Mouse (Mus musculus): Measurements from ENCODE around the gene Psmd9. TPM values are rescaled to one million over a fixed set of nuclear protein-coding genes. Genes with fewer than 3 reads are reported as not detected.
A peak's percentile ranks its signal among the peaks of the same experiment; 100 is the strongest.

Gene Psmd9
- total and polyA plus RNA-seq, 2 experiments = 28.5 to 29.8 TPM

DNA sequence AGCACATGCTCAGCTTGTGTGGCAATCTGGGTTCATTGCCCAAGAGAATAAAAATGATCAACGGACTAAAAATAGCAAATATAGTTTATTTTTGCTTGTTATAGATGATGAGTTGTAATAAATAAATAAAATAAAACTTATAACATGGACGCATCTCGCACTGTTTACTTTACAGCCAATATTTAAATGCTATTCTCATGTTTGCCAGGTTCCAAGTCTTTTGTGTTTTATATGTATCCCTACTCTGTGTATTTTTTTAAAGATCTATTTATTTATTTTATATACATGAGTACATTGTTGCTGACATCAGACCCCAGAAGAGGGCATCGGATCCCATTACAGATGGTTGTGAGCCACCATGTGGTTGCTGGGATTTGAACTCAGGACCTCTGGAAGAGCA, 108.5 kb downstream of the Psmd9 start:
- Histone ChIP-seq H3K4me3 (ENCODE audit: insufficient read depth, low read depth, low read length) (no peak overlapping the region), H3K4me1 (ENCODE audit: control insufficient read depth, insufficient read depth, low read length) (no peaks in the 10 kb centered on the region), H3K79me2 (ENCODE audit: control insufficient read depth, insufficient read depth, low read length) (no peaks in the 10 kb centered on the region), H3K36me3 (ENCODE audit: control insufficient read depth, insufficient read depth, low read length) (no peaks in the 10 kb centered on the region), H3K9ac (ENCODE audit: low read depth, low read length) (no peak overlapping the region), H3K27ac (replicated peaks; ENCODE audit: insufficient read depth, low read depth, low read length) (no peak overlapping the region), H3K27me3 (ENCODE audit: control insufficient read depth, insufficient read depth, low read length) (no peaks in the 10 kb centered on the region)
- TF ChIP-seq CTCF (IDR thresholded peaks at IDR 0.05; ENCODE audit: low read depth, low read length) = no peak
- TF ChIP-seq POLR2A (IDR thresholded peaks at IDR 0.05; ENCODE audit: extremely low read depth, insufficient read depth, low read length) = no peak
- 78% methylated on average over 4 of the region's 4 CpGs for WGBS
- DNase-seq (ENCODE audit: extremely low read depth, low read depth, low spot score) = no peak

DNA sequence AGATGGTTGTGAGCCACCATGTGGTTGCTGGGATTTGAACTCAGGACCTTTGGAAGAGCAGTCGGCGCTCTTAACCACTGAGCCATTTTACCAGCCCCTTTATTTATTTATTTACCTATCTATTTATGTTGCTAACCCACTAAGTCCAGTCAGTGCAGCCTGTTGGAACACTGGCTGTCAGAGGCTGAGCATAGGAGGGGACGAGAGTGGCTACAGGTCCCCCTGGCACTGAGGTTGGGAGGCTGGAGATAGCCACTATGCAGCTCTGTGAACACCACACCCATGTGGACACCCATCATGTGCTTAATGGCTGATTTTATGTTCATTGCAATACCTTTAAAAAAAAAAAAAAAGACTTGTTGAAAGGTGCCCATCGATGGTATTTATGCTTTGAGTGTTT, 110.0 kb downstream of the Psmd9 start:
- no peak for TF ChIP-seq CTCF (IDR thresholded peaks at IDR 0.05; ENCODE audit: low read depth, low read length)
- no peak for TF ChIP-seq POLR2A (IDR thresholded peaks at IDR 0.05; ENCODE audit: extremely low read depth, insufficient read depth, low read length)
- no peaks in the 10 kb centered on the region for H3K36me3 ChIP-seq (ENCODE audit: control insufficient read depth, insufficient read depth, low read length)
- H3K4me3 ChIP-seq (ENCODE audit: insufficient read depth, low read depth, low read length) = no peak overlapping the region
- H3K9ac ChIP-seq (ENCODE audit: low read depth, low read length) = no peak overlapping the region
- H3K27me3 ChIP-seq (ENCODE audit: control insufficient read depth, insufficient read depth, low read length) = no peaks in the 10 kb centered on the region
- no peak for DNase-seq (ENCODE audit: extremely low read depth, low read depth, low spot score)
- no peak overlapping the region for H3K27ac ChIP-seq (replicated peaks; ENCODE audit: insufficient read depth, low read depth, low read length)
- H3K79me2 ChIP-seq (ENCODE audit: control insufficient read depth, insufficient read depth, low read length) = no peaks in the 10 kb centered on the region
- WGBS = 94% methylated on average over 4 of the region's 4 CpGs
- no peaks in the 10 kb centered on the region for H3K4me1 ChIP-seq (ENCODE audit: control insufficient read depth, insufficient read depth, low read length)

DNA sequence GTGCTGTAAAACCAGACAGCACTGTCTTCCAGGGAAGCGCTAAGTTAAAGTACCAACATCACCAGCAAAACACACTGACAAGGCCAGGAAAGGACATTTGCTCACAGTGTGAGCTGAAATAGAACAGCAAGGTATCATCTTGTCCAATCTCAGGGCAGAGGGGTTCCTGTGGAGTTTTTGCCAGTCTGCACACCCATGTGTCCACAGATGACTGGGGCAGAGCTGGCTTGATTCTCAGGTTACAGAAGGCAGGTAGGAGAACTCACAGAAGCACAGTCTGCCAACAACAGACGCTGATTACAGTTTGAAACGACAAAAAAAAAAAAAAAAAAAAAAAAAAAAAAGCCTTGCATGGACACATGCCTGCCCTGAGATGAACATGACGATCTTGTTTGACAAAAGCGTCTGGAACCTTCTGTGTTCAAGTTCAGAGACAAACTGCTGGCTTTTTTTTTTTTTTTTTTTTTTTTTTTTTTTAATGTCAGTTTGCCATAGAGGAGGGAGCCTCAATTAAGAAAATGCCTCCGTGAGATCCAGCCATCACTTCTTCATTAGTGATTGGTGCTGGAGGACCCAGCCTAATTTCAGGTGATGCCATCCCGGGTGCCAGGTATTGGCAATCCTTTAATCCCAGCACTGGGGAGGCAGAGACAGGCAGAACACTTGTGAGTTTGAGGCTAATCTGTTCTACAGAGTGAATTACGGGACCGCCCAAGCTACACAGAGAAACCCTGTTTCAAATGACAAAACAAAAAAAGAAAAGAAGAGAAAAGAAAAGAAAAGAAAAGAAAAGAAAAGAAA, 112.3 kb downstream of the Psmd9 start:
- no peak for DNase-seq (ENCODE audit: extremely low read depth, low read depth, low spot score)
- TF ChIP-seq CTCF (IDR thresholded peaks at IDR 0.05; ENCODE audit: low read depth, low read length) = no peak
- WGBS = 70% methylated on average over 9 of the region's 9 CpGs

DNA sequence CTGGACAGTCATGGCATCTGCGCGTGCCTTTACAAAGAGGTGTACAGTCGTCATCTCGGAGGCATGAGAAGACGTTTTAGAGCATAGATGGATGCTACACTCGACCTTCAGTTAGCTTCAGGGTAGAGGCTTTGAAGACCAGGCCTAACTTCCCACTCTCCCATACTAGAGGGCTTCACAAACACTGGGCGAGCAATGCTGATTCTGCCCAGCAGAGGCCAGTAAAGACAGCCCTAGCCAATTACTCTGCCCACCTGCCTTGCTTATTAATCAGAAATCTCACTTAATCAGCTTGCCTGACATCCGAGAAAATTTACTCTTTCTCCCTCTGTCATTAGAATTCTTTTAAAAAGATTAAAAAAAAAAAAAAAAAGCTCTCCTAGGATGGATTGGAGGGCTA, 116.0 kb downstream of the Psmd9 start:
- Histone ChIP-seq H3K9ac (ENCODE audit: low read depth, low read length) (no peak overlapping the region), H3K27me3 (ENCODE audit: control insufficient read depth, insufficient read depth, low read length) (0 out of 2 replicates have a peak, but pooled peaks cover 3% of the 10 kb centered on the region), H3K79me2 (ENCODE audit: control insufficient read depth, insufficient read depth, low read length) (no peaks in the 10 kb centered on the region), H3K4me3 (ENCODE audit: insufficient read depth, low read depth, low read length) (no peak overlapping the region), H3K4me1 (ENCODE audit: control insufficient read depth, insufficient read depth, low read length) (no peaks in the 10 kb centered on the region), H3K27ac (replicated peaks; ENCODE audit: insufficient read depth, low read depth, low read length) (no peak overlapping the region), H3K36me3 (ENCODE audit: control insufficient read depth, insufficient read depth, low read length) (no peaks in the 10 kb centered on the region)
- no peak for DNase-seq (ENCODE audit: extremely low read depth, low read depth, low spot score)
- WGBS = 49% methylated on average over 8 of the region's 8 CpGs
- TF ChIP-seq POLR2A (IDR thresholded peaks at IDR 0.05; ENCODE audit: extremely low read depth, insufficient read depth, low read length) (no peak), CTCF (IDR thresholded peaks at IDR 0.05; ENCODE audit: low read depth, low read length) (peak; percentile 29; the same call in 1 of the 2 replicates)

More for the DNA sequence above, 112.3 kb downstream of the Psmd9 start:
- no peaks in the 10 kb centered on the region for H3K27me3 ChIP-seq (ENCODE audit: control insufficient read depth, insufficient read depth, low read length)
- no peaks in the 10 kb centered on the region for H3K36me3 ChIP-seq (ENCODE audit: control insufficient read depth, insufficient read depth, low read length)
- no peaks in the 10 kb centered on the region for H3K79me2 ChIP-seq (ENCODE audit: control insufficient read depth, insufficient read depth, low read length)
- no peak overlapping the region for H3K9ac ChIP-seq (ENCODE audit: low read depth, low read length)
- no peaks in the 10 kb centered on the region for H3K4me1 ChIP-seq (ENCODE audit: control insufficient read depth, insufficient read depth, low read length)
- H3K27ac ChIP-seq (replicated peaks; ENCODE audit: insufficient read depth, low read depth, low read length) = no peak overlapping the region
- H3K4me3 ChIP-seq (ENCODE audit: insufficient read depth, low read depth, low read length) = no peak overlapping the region

DNA sequence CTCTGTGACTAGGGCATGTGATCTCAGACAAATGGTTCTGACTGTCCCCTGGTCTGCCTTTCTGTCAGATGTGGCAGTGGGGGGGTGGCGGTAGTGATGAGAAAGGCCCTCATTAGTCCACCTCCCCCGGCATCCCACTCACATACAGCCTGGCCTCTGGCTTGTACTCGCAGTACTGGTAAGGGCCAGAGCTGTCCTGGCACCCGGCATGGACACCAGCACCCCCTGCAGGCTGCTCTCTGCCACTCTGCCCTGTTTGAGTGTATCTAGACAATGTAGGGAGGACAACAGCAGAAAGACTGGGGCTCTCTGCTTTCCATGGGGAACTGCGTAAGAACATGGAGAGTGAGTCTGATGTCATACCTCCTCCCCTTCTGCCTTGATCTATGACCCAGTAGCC, 118.9 kb downstream of the Psmd9 start:
- no peak overlapping the region for H3K9ac ChIP-seq (ENCODE audit: low read depth, low read length)
- H3K4me1 ChIP-seq (ENCODE audit: control insufficient read depth, insufficient read depth, low read length) = no peaks in the 10 kb centered on the region
- TF ChIP-seq CTCF (IDR thresholded peaks at IDR 0.05; ENCODE audit: low read depth, low read length) (peak; percentile 39), POLR2A (IDR thresholded peaks at IDR 0.05; ENCODE audit: extremely low read depth, insufficient read depth, low read length) (no peak)
- no peak overlapping the region for H3K27ac ChIP-seq (replicated peaks; ENCODE audit: insufficient read depth, low read depth, low read length)
- H3K27me3 ChIP-seq (ENCODE audit: control insufficient read depth, insufficient read depth, low read length) = 0 out of 2 replicates have a peak, but pooled peaks cover 3% of the 10 kb centered on the region
- no peak overlapping the region for H3K4me3 ChIP-seq (ENCODE audit: insufficient read depth, low read depth, low read length)
- no peaks in the 10 kb centered on the region for H3K79me2 ChIP-seq (ENCODE audit: control insufficient read depth, insufficient read depth, low read length)
- no peak for DNase-seq (ENCODE audit: extremely low read depth, low read depth, low spot score)
- H3K36me3 ChIP-seq (ENCODE audit: control insufficient read depth, insufficient read depth, low read length) = no peaks in the 10 kb centered on the region
- WGBS = 87% methylated on average over 5 of the region's 5 CpGs

DNA sequence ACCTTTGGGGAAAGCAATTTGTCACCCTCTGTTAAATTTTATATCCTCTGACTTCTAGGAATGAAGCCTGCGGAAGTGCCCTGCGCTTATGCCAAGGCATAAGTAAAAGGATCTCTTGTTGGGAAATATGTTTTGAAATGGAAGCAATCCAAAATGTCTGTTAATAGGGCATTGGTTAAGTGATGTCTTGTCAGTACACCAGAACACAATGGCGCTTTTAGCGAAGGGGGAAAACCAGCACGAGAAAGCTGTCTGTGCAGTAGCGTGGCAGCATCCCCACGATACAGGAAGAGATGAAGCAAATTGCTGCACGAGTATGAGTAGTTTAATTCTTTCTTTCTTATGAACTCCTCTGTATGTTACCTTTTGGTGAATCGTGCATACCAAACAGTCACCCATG, 125.4 kb downstream of the Psmd9 start:
- H3K4me3 ChIP-seq (ENCODE audit: insufficient read depth, low read depth, low read length) = no peak overlapping the region
- no peaks in the 10 kb centered on the region for H3K79me2 ChIP-seq (ENCODE audit: control insufficient read depth, insufficient read depth, low read length)
- H3K27me3 ChIP-seq (ENCODE audit: control insufficient read depth, insufficient read depth, low read length) = no peaks in the 10 kb centered on the region
- no peak overlapping the region for H3K27ac ChIP-seq (replicated peaks; ENCODE audit: insufficient read depth, low read depth, low read length)
- WGBS = 88% methylated on average over 9 of the region's 9 CpGs
- H3K9ac ChIP-seq (ENCODE audit: low read depth, low read length) = no peak overlapping the region
- no peaks in the 10 kb centered on the region for H3K36me3 ChIP-seq (ENCODE audit: control insufficient read depth, insufficient read depth, low read length)
- H3K4me1 ChIP-seq (ENCODE audit: control insufficient read depth, insufficient read depth, low read length) = no peaks in the 10 kb centered on the region
- TF ChIP-seq POLR2A (IDR thresholded peaks at IDR 0.05; ENCODE audit: extremely low read depth, insufficient read depth, low read length) (no peak), CTCF (IDR thresholded peaks at IDR 0.05; ENCODE audit: low read depth, low read length) (no peak)
- DNase-seq (ENCODE audit: extremely low read depth, low read depth, low spot score) = no peak

Data from liver, adult 2 months (tissue).